Mouse (Mus musculus) heart, embryonic 16.5 days (tissue): ENCODE results near the gene Arcn1. TPM values are rescaled to one million over a fixed set of nuclear protein-coding genes. Genes with fewer than 3 reads are reported as not detected.
A peak's percentile ranks its signal among the peaks of the same experiment; 100 is the strongest.

Experiments used
- ATAC-seq: fragments of 200-750 bp; cut with Nextera tagmentation; replicated peaks from 2 replicates; pipeline ENCODE4 v1.8.0; 2017; ENCODE audit warnings: moderate number of reproducible peaks; ENCODE audit not compliant: insufficient read depth, low FRiP score; ENCODE audit errors: extremely low read depth
- H3K27ac ChIP-seq: fragments of 300-500 bp; sonication (generic); 2 replicates; pipeline ENCODE4 v1.5.1; 2014; ENCODE audit warnings: mild to moderate bottlenecking, low read length, control low read depth, moderate library complexity
- H3K27me3 ChIP-seq: fragments of 300-500 bp; sonication (generic); 2 replicates; pipeline ENCODE4 v1.6.1; 2014; ENCODE audit warnings: low read length, mixed read lengths; ENCODE audit not compliant: control insufficient read depth, insufficient read depth
- H3K36me3 ChIP-seq: fragments of 300-500 bp; sonication (generic); 2 replicates; pipeline ENCODE4 v1.6.1; 2014; ENCODE audit not compliant: control insufficient read depth, insufficient read depth
- H3K4me1 ChIP-seq: fragments of 300-500 bp; sonication (generic); 2 replicates; pipeline ENCODE4 v1.6.1; 2014; ENCODE audit warnings: low read length, mixed read lengths; ENCODE audit not compliant: control insufficient read depth, insufficient read depth
- H3K4me2 ChIP-seq: fragments of 300-500 bp; sonication (generic); 2 replicates; pipeline ENCODE4 v1.6.1; 2014; ENCODE audit warnings: low read depth, mild to moderate bottlenecking, control low read depth, low read length
- H3K4me3 ChIP-seq: fragments of 300-500 bp; sonication (generic); 2 replicates; pipeline ENCODE4 v1.5.1; 2014; ENCODE audit warnings: mild to moderate bottlenecking, control low read depth, low read length
- H3K9ac ChIP-seq: fragments of 300-500 bp; sonication (generic); 2 replicates; pipeline ENCODE4 v1.6.1; 2014; ENCODE audit warnings: low read length, control low read depth
- H3K9me3 ChIP-seq: fragments of 300-500 bp; sonication (generic); replicated peaks from 2 replicates; pipeline ENCODE4 v1.6.1; 2016; ENCODE audit warnings: low read length; ENCODE audit not compliant: control insufficient read depth
- WGBS: fragments of 180-500 bp; shearing (Covaris S2); extraction: QIAGEN DNeasy Blood & Tissue Kit; methylation state at CpG from one replicate; pipeline ENCODE4 v1.1.7; 2014; 5-methylcytosine and 5-hydroxymethylcytosine counted together
- polyA plus RNA-seq: library from polyadenylated mRNA; unstranded; fragments of >200 nt; fragmentation: Nextera tagmentation; extraction: Ambion mirVana; gene quantifications from 2 replicates; pipeline ENCODE4 v1.2.1, GENCODE M21; 2015

Gene Arcn1
- polyA plus RNA-seq, 1 experiment from 2014 or later = 132 TPM

- no peak overlapping the region for H3K4me2 ChIP-seq
These were observed 49.8 kb downstream of the Arcn1 start for GRCm38 (mm10) chr9:44717822-44718242.

GRCm38 (mm10) chr9:44716997-44717821, 50.4 kb downstream of the Arcn1 start:
- peak overlapping the region; percentile 73 for H3K27ac ChIP-seq
- H3K36me3 ChIP-seq = peaks cover 15% of the 10 kb centered on the region
- ATAC-seq = no peak
- H3K9me3 ChIP-seq = no peaks in the 10 kb centered on the region
- no peak overlapping the region for H3K9ac ChIP-seq
- H3K4me1 ChIP-seq = peaks cover 43% of the 10 kb centered on the region
- no peak overlapping the region for H3K4me3 ChIP-seq
- H3K4me2 ChIP-seq = no peak overlapping the region
- WGBS = 74% methylated on average over 6 of the region's 6 CpGs
- no peaks in the 10 kb centered on the region for H3K27me3 ChIP-seq

More at GRCm38 (mm10) chr9:44717822-44718242, 49.8 kb downstream of the Arcn1 start:
- no peaks in the 10 kb centered on the region for H3K27me3 ChIP-seq
- ATAC-seq = peak; percentile 56
- H3K9ac ChIP-seq = no peak overlapping the region
- WGBS = 68% methylated on average over 10 of the region's 10 CpGs
- peak overlapping the region; percentile 78 for H3K27ac ChIP-seq
- no peak overlapping the region for H3K4me3 ChIP-seq
- H3K36me3 ChIP-seq = peaks cover 15% of the 10 kb centered on the region
- peaks cover 46% of the 10 kb centered on the region for H3K4me1 ChIP-seq
- H3K9me3 ChIP-seq = no peaks in the 10 kb centered on the region

GRCm38 (mm10) chr9:44715705-44716362, 51.8 kb downstream of the Arcn1 start:
- H3K27ac ChIP-seq = no peak overlapping the region
- no peak for ATAC-seq
- no peaks in the 10 kb centered on the region for H3K27me3 ChIP-seq
- H3K4me2 ChIP-seq = no peak overlapping the region
- H3K9ac ChIP-seq = no peak overlapping the region
- H3K4me1 ChIP-seq = peaks cover 33% of the 10 kb centered on the region
- 90% methylated on average over 29 of the region's 29 CpGs for WGBS
- H3K4me3 ChIP-seq = no peak overlapping the region
- H3K9me3 ChIP-seq = no peaks in the 10 kb centered on the region
- H3K36me3 ChIP-seq = peaks cover 23% of the 10 kb centered on the region

- peaks cover 26% of the 10 kb centered on the region for H3K4me1 ChIP-seq
- H3K4me3 ChIP-seq = no peak overlapping the region
- H3K9ac ChIP-seq = no peak overlapping the region
- 84% methylated on average over 17 of the region's 17 CpGs for WGBS
- H3K36me3 ChIP-seq = peaks cover 23% of the 10 kb centered on the region
- no peak overlapping the region for H3K4me2 ChIP-seq
- H3K27ac ChIP-seq = no peak overlapping the region
- ATAC-seq = no peak
- no peaks in the 10 kb centered on the region for H3K9me3 ChIP-seq
- H3K27me3 ChIP-seq = no peaks in the 10 kb centered on the region
These were observed 52.5 kb downstream of the Arcn1 start for GRCm38 (mm10) chr9:44715109-44715508.

DNA sequence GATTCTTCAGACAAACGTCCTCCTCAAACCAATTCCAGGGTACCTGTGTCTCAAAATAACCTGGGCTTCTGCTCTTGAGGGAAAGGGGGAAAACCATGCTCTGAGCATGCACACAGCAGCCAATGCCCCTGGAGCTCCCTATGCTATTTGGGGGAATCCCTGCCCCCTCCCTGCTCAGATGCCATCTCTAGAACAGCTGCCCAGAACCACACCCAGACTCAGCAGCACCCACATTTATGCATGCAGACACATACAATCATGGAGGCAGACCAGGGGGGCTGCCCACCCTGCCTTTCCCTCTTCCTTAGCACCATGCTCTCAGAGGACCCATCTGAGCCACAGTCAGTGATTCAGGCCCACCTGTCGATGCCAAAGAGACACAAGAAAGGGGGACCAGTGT, 54.1 kb downstream of the Arcn1 start:
- no peak overlapping the region for H3K27ac ChIP-seq
- H3K9me3 ChIP-seq = no peaks in the 10 kb centered on the region
- no peak overlapping the region for H3K9ac ChIP-seq
- H3K36me3 ChIP-seq = peaks cover 23% of the 10 kb centered on the region
- H3K4me1 ChIP-seq = peaks cover 24% of the 10 kb centered on the region
- no peak overlapping the region for H3K4me2 ChIP-seq
- no peaks in the 10 kb centered on the region for H3K27me3 ChIP-seq
- no peak for ATAC-seq
- 62% methylated on average over 2 of the region's 2 CpGs for WGBS
- no peak overlapping the region for H3K4me3 ChIP-seq

- Histone ChIP-seq H3K9me3 (no peaks in the 10 kb centered on the region), H3K4me3 (no peak overlapping the region), H3K4me1 (peaks cover 21% of the 10 kb centered on the region), H3K27ac (no peak overlapping the region), H3K4me2 (no peak overlapping the region), H3K36me3 (peaks cover 23% of the 10 kb centered on the region), H3K27me3 (no peaks in the 10 kb centered on the region), H3K9ac (no peak overlapping the region)
- WGBS = 74% methylated on average over 6 of the region's 6 CpGs
- ATAC-seq = no peak
These were observed 54.6 kb downstream of the Arcn1 start for GRCm38 (mm10) chr9:44713080-44713479.

GRCm38 (mm10) chr9:44711602-44712001, 56.0 kb downstream of the Arcn1 start:
- 65% methylated on average over 17 of the region's 17 CpGs for WGBS
- Histone ChIP-seq H3K4me2 (no peak overlapping the region), H3K36me3 (peaks cover 23% of the 10 kb centered on the region), H3K4me3 (no peak overlapping the region), H3K9ac (no peak overlapping the region), H3K27me3 (no peaks in the 10 kb centered on the region), H3K9me3 (no peaks in the 10 kb centered on the region), H3K27ac (no peak overlapping the region), H3K4me1 (peaks cover 14% of the 10 kb centered on the region)
- ATAC-seq = no peak

DNA sequence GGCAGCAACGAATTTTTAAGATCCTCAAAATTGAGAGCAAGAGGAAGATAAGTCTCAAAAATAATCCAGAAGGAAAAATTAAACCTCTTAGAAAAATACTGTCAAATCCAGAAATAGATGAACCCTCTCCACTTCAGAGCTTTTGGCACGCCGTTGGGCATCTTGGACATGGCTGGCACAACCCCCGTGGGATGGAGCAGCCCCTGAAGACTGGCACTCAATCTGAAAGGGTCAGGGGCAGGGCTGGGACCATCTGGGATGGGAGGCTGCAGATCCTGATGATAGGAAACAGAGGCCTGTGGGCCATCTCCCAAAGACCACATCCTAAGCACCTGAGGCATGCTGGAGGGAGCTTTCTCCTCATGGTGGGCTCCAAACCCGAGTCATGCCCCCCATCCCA, 57.4 kb downstream of the Arcn1 start:
- no peak for ATAC-seq
- Histone ChIP-seq H3K27me3 (no peaks in the 10 kb centered on the region), H3K4me3 (no peak overlapping the region), H3K27ac (no peak overlapping the region), H3K9me3 (no peaks in the 10 kb centered on the region), H3K9ac (no peak overlapping the region), H3K36me3 (peaks cover 13% of the 10 kb centered on the region), H3K4me2 (no peak overlapping the region), H3K4me1 (peaks cover 14% of the 10 kb centered on the region)
- WGBS = 72% methylated on average over 5 of the region's 5 CpGs

- Histone ChIP-seq H3K27me3 (no peaks in the 10 kb centered on the region), H3K4me1 (peaks cover 14% of the 10 kb centered on the region), H3K4me3 (no peak overlapping the region), H3K4me2 (no peak overlapping the region), H3K9me3 (no peaks in the 10 kb centered on the region), H3K27ac (peak overlapping the region; percentile 6; the same call in 1 of the 2 replicates), H3K36me3 (peaks cover 10% of the 10 kb centered on the region), H3K9ac (no peak overlapping the region)
- WGBS = 58% methylated on average over 2 of the region's 2 CpGs
- ATAC-seq = no peak
These were observed 58.0 kb downstream of the Arcn1 start for GRCm38 (mm10) chr9:44709600-44709999.
